Mouse (Mus musculus): Measurements from ENCODE around the gene Hoxd10. TPM values are rescaled to one million over a fixed set of nuclear protein-coding genes. Genes with fewer than 3 reads are reported as not detected.
A peak's percentile ranks its signal among the peaks of the same experiment; 100 is the strongest.

Hoxd10 gene
- polyA plus RNA-seq, 1 experiment from 2014 or later = 0.13 TPM

- in situ Hi-C loops (cut with MboI; ENCODE audit: low pct_unique_long_range_greater_than_20kb) = loop anchor here (25.0 kb wide), 1 partner anchor 1080 kb away; no protein-coding TSS in a partner anchor
- ATAC-seq (no peak), DNase-seq (ENCODE audit: low read depth, low spot score) (no peak)
- CTCF ChIA-PET = no interaction called here
- POLR2A ChIA-PET = no interaction called here
- TF ChIP-seq CTCF (IDR thresholded peaks at IDR 0.05) = no peak
- peaks cover 45% of the 10 kb centered on the region for H3K27me3 ChIP-seq
Observed at GRCm38 (mm10) chr2:74681594-74682531, 9.9 kb upstream of the Hoxd10 start.

- TF ChIP-seq CTCF (IDR thresholded peaks at IDR 0.05) = no peak
- ATAC-seq (no peak), DNase-seq (ENCODE audit: low read depth, low spot score) (no peak)
- peaks cover 54% of the 10 kb centered on the region for H3K27me3 ChIP-seq
- CTCF ChIA-PET = no interaction called here
- POLR2A ChIA-PET = no interaction called here
- in situ Hi-C loops (cut with MboI; ENCODE audit: low pct_unique_long_range_greater_than_20kb) = loop anchor here (25.0 kb wide), 1 partner anchor 1080 kb away; no protein-coding TSS in a partner anchor
Observed at GRCm38 (mm10) chr2:74682796-74683195, 8.9 kb upstream of the Hoxd10 start.

GRCm38 (mm10) chr2:74683471-74683951, 8.2 kb upstream of the Hoxd10 start:
- in situ Hi-C loops (cut with MboI; ENCODE audit: low pct_unique_long_range_greater_than_20kb) = loop anchor here (25.0 kb wide), 1 partner anchor 1079 kb away; no protein-coding TSS in a partner anchor
- H3K27me3 ChIP-seq = peaks cover 56% of the 10 kb centered on the region
- no peak for DNase-seq (ENCODE audit: low read depth, low spot score)
- ChIA-PET CTCF (no interaction called here), POLR2A (no interaction called here)
- no peak for ATAC-seq
- TF ChIP-seq CTCF (IDR thresholded peaks at IDR 0.05) = no peak

- TF ChIP-seq CTCF (IDR thresholded peaks at IDR 0.05) = no peak
- CTCF ChIA-PET = no interaction called here
- POLR2A ChIA-PET = no interaction called here
- ATAC-seq (no peak), DNase-seq (ENCODE audit: low read depth, low spot score) (no peak)
- in situ Hi-C loops (cut with MboI; ENCODE audit: low pct_unique_long_range_greater_than_20kb) = loop anchor here (25.0 kb wide), 1 partner anchor 1078 kb away; no protein-coding TSS in a partner anchor
- H3K27me3 ChIP-seq = peaks cover 62% of the 10 kb centered on the region
Observed at GRCm38 (mm10) chr2:74684106-74684505, 7.6 kb upstream of the Hoxd10 start.

GRCm38 (mm10) chr2:74685059-74685603, 6.6 kb upstream of the Hoxd10 start:
- DNase-seq (ENCODE audit: low read depth, low spot score) (no peak), ATAC-seq (no peak)
- ChIA-PET POLR2A (interaction anchor here (0.6 kb wide), 1 partner anchor 56 kb away, joined by 3 read pairs; no protein-coding TSS in a partner anchor), CTCF (interaction anchor here (1.0 to 2.0 kb wide), 2 partner anchors 8 to 10 kb away, joined by 3 to 6 read pairs; no protein-coding TSS in a partner anchor)
- peaks cover 69% of the 10 kb centered on the region for H3K27me3 ChIP-seq
- TF ChIP-seq CTCF (IDR thresholded peaks at IDR 0.05) = no peak
- in situ Hi-C loops (cut with MboI; ENCODE audit: low pct_unique_long_range_greater_than_20kb) = loop anchor here (25.0 kb wide), 1 partner anchor 1077 kb away; no protein-coding TSS in a partner anchor

- ChIA-PET CTCF (interaction anchor here (0.7 to 2.0 kb wide), 4 partner anchors 9 to 167 kb away, joined by 3 to 6 read pairs (median 4); no protein-coding TSS in a partner anchor), POLR2A (no interaction called here)
- ATAC-seq (peak; percentile 62), DNase-seq (ENCODE audit: low read depth, low spot score) (no peak)
- no peak for TF ChIP-seq CTCF (IDR thresholded peaks at IDR 0.05)
- in situ Hi-C loops (cut with MboI; ENCODE audit: low pct_unique_long_range_greater_than_20kb) = loop anchor here (25.0 kb wide), 1 partner anchor 1076 kb away; no protein-coding TSS in a partner anchor
- H3K27me3 ChIP-seq = peaks cover 74% of the 10 kb centered on the region
Observed at GRCm38 (mm10) chr2:74686301-74686987, 5.3 kb upstream of the Hoxd10 start.

- POLR2A ChIA-PET = no interaction called here
- in situ Hi-C loops (cut with MboI; ENCODE audit: low pct_unique_long_range_greater_than_20kb) = loop anchor here (25.0 kb wide), 1 partner anchor 1075 kb away; no protein-coding TSS in a partner anchor
- H3K27me3 ChIP-seq = peaks cover 79% of the 10 kb centered on the region
- CTCF ChIA-PET = interaction anchor here (0.7 to 2.0 kb wide), 3 partner anchors 10 to 166 kb away, joined by 3 to 6 read pairs (median 4); no protein-coding TSS in a partner anchor
- DNase-seq (ENCODE audit: low read depth, low spot score) (no peak), ATAC-seq (no peak)
- no peak for TF ChIP-seq CTCF (IDR thresholded peaks at IDR 0.05)
Observed at GRCm38 (mm10) chr2:74686988-74687697, 4.6 kb upstream of the Hoxd10 start.

- DNase-seq (ENCODE audit: low read depth, low spot score) (no peak), ATAC-seq (no peak)
- in situ Hi-C loops (cut with MboI; ENCODE audit: low pct_unique_long_range_greater_than_20kb) = loop anchor here (25.0 kb wide), 1 partner anchor 1074 kb away; no protein-coding TSS in a partner anchor
- ChIA-PET POLR2A (no interaction called here), CTCF (no interaction called here)
- peaks cover 85% of the 10 kb centered on the region for H3K27me3 ChIP-seq
- no peak for TF ChIP-seq CTCF (IDR thresholded peaks at IDR 0.05)
Observed at GRCm38 (mm10) chr2:74687698-74688555, 3.8 kb upstream of the Hoxd10 start.

All from Patski (cell line).